Mouse (Mus musculus): Measurements from ENCODE around the gene Tnfrsf18. TPM values are rescaled to one million over a fixed set of nuclear protein-coding genes. Genes with fewer than 3 reads are reported as not detected.

Tnfrsf18 gene
- polyA plus RNA-seq, 1 experiment, result not detected

- Histone ChIP-seq H3K36me3 (ENCODE audit: control insufficient read depth) (no peaks in the 10 kb centered on the region; the same call in 1 of the 2 replicates), H3K27me3 (ENCODE audit: control insufficient read depth) (no peaks in the 10 kb centered on the region), H3K4me3 (replicated peaks) (no peak overlapping the region), H3K4me1 (ENCODE audit: control insufficient read depth) (no peaks in the 10 kb centered on the region), H3K9me3 (ENCODE audit: control insufficient read depth, low read length) (no peaks in the 10 kb centered on the region)
- TF ChIP-seq GATA1 (IDR thresholded peaks at IDR 0.05; ENCODE audit: low read length) (no peak), TAL1 (IDR thresholded peaks at IDR 0.05; ENCODE audit: low read length) (no peak)
These were observed 39.4 kb downstream of the Tnfrsf18 start for GRCm38 (mm10) chr4:156065156-156065894.

GRCm38 (mm10) chr4:156067256-156067949, 41.4 kb downstream of the Tnfrsf18 start:
- no peak overlapping the region for H3K4me3 ChIP-seq (replicated peaks)
- no peaks in the 10 kb centered on the region for H3K9me3 ChIP-seq (ENCODE audit: control insufficient read depth, low read length)
- no peaks in the 10 kb centered on the region; the same call in 1 of the 2 replicates for H3K36me3 ChIP-seq (ENCODE audit: control insufficient read depth)
- no peaks in the 10 kb centered on the region for H3K27me3 ChIP-seq (ENCODE audit: control insufficient read depth)
- no peaks in the 10 kb centered on the region for H3K4me1 ChIP-seq (ENCODE audit: control insufficient read depth)
- TF ChIP-seq GATA1 (IDR thresholded peaks at IDR 0.05; ENCODE audit: low read length), result no peak
- no peak for TF ChIP-seq TAL1 (IDR thresholded peaks at IDR 0.05; ENCODE audit: low read length)

GRCm38 (mm10) chr4:156069701-156070100, 43.7 kb downstream of the Tnfrsf18 start:
- Histone ChIP-seq H3K4me1 (ENCODE audit: control insufficient read depth) (no peaks in the 10 kb centered on the region), H3K9me3 (ENCODE audit: control insufficient read depth, low read length) (no peaks in the 10 kb centered on the region), H3K4me3 (replicated peaks) (no peak overlapping the region), H3K27me3 (ENCODE audit: control insufficient read depth) (no peaks in the 10 kb centered on the region), H3K36me3 (ENCODE audit: control insufficient read depth) (no peaks in the 10 kb centered on the region; the same call in 1 of the 2 replicates)
- TF ChIP-seq GATA1 (IDR thresholded peaks at IDR 0.05; ENCODE audit: low read length) (no peak), TAL1 (IDR thresholded peaks at IDR 0.05; ENCODE audit: low read length) (no peak)

- Histone ChIP-seq H3K36me3 (ENCODE audit: control insufficient read depth) (no peaks in the 10 kb centered on the region; the same call in 1 of the 2 replicates), H3K4me3 (replicated peaks) (no peak overlapping the region), H3K4me1 (ENCODE audit: control insufficient read depth) (no peaks in the 10 kb centered on the region), H3K9me3 (ENCODE audit: control insufficient read depth, low read length) (no peaks in the 10 kb centered on the region), H3K27me3 (ENCODE audit: control insufficient read depth) (no peaks in the 10 kb centered on the region)
- TF ChIP-seq TAL1 (IDR thresholded peaks at IDR 0.05; ENCODE audit: low read length) (no peak), GATA1 (IDR thresholded peaks at IDR 0.05; ENCODE audit: low read length) (no peak)
These were observed 44.3 kb downstream of the Tnfrsf18 start for GRCm38 (mm10) chr4:156070276-156070675.

- no peak for TF ChIP-seq TAL1 (IDR thresholded peaks at IDR 0.05; ENCODE audit: low read length)
- TF ChIP-seq GATA1 (IDR thresholded peaks at IDR 0.05; ENCODE audit: low read length), result no peak
- Histone ChIP-seq H3K9me3 (ENCODE audit: control insufficient read depth, low read length) (no peaks in the 10 kb centered on the region), H3K4me3 (replicated peaks) (no peak overlapping the region), H3K27me3 (ENCODE audit: control insufficient read depth) (no peaks in the 10 kb centered on the region), H3K4me1 (ENCODE audit: control insufficient read depth) (no peaks in the 10 kb centered on the region), H3K36me3 (ENCODE audit: control insufficient read depth) (no peaks in the 10 kb centered on the region)
These were observed 44.8 kb downstream of the Tnfrsf18 start for GRCm38 (mm10) chr4:156070716-156071115.

GRCm38 (mm10) chr4:156076911-156077382, 51.0 kb downstream of the Tnfrsf18 start:
- Histone ChIP-seq H3K4me1 (ENCODE audit: control insufficient read depth) (peaks cover 4% of the 10 kb centered on the region; the same call in 1 of the 2 replicates), H3K9me3 (ENCODE audit: control insufficient read depth, low read length) (no peaks in the 10 kb centered on the region), H3K4me3 (replicated peaks) (no peak overlapping the region), H3K27me3 (ENCODE audit: control insufficient read depth) (peaks cover 15% of the 10 kb centered on the region), H3K36me3 (ENCODE audit: control insufficient read depth) (no peaks in the 10 kb centered on the region)
- no peak for TF ChIP-seq GATA1 (IDR thresholded peaks at IDR 0.05; ENCODE audit: low read length)
- no peak for TF ChIP-seq TAL1 (IDR thresholded peaks at IDR 0.05; ENCODE audit: low read length)

- Histone ChIP-seq H3K27me3 (ENCODE audit: control insufficient read depth) (peaks cover 15% of the 10 kb centered on the region), H3K36me3 (ENCODE audit: control insufficient read depth) (no peaks in the 10 kb centered on the region), H3K4me3 (replicated peaks) (peak overlapping the region; percentile 46), H3K4me1 (ENCODE audit: control insufficient read depth) (peaks cover 4% of the 10 kb centered on the region; the same call in 1 of the 2 replicates), H3K9me3 (ENCODE audit: control insufficient read depth, low read length) (no peaks in the 10 kb centered on the region)
- TF ChIP-seq GATA1 (IDR thresholded peaks at IDR 0.05; ENCODE audit: low read length), result no peak
- TF ChIP-seq TAL1 (IDR thresholded peaks at IDR 0.05; ENCODE audit: low read length), result no peak
These were observed 51.7 kb downstream of the Tnfrsf18 start for GRCm38 (mm10) chr4:156077499-156078301.

Other genes with a start within 250 kb of the Tnfrsf18 start
- not detected in 2 replicates for gene Tmem88b, start 240.3 kb upstream of the Tnfrsf18 start, polyA plus RNA-seq (2012)
- 0.10 TPM in 1 of 2 replicates, not detected in the other for gene Ankrd65, start 235.7 kb upstream of the Tnfrsf18 start, polyA plus RNA-seq (2012)
- 1.9 and 2.3 TPM in 2 replicates for gene Mrpl20, start 223.3 kb upstream of the Tnfrsf18 start, polyA plus RNA-seq (2012)
- 4.7 and 4.8 TPM in 2 replicates for gene Ccnl2, start 213.7 kb upstream of the Tnfrsf18 start, polyA plus RNA-seq (2012)
- gene Aurkaip1, start 194.9 kb upstream of the Tnfrsf18 start, polyA plus RNA-seq (2012), result 28.2 and 40.5 TPM in 2 replicates
- gene Mxra8, start 186.5 kb upstream of the Tnfrsf18 start, polyA plus RNA-seq (2012), result 0.11 TPM in 1 of 2 replicates, not detected in the other
- 8.1 and 8.2 TPM in 2 replicates for gene Dvl1, start 178.8 kb upstream of the Tnfrsf18 start, polyA plus RNA-seq (2012)
- gene Tas1r3, start 162.8 kb upstream of the Tnfrsf18 start, polyA plus RNA-seq (2012), result not detected in 2 replicates
- gene Cptp, start 156.7 kb upstream of the Tnfrsf18 start, polyA plus RNA-seq (2012), result 0.17 and 0.55 TPM in 2 replicates
- 0.94 and 1.8 TPM in 2 replicates for gene Ints11, start 156.6 kb upstream of the Tnfrsf18 start, polyA plus RNA-seq (2012)
- gene Pusl1, start 134.4 kb upstream of the Tnfrsf18 start, polyA plus RNA-seq (2012), result 2.1 and 3.5 TPM in 2 replicates
- gene Acap3, start 134.3 kb upstream of the Tnfrsf18 start, polyA plus RNA-seq (2012), result 3.8 and 4.1 TPM in 2 replicates
- 12.5 and 13.5 TPM in 2 replicates for gene Ube2j2, start 82.3 kb upstream of the Tnfrsf18 start, polyA plus RNA-seq (2012)
- gene C1qtnf12, start 63.8 kb upstream of the Tnfrsf18 start, polyA plus RNA-seq (2012), result 7.7 and 11.5 TPM in 2 replicates
- 0.11 and 0.22 TPM in 2 replicates for gene B3galt6, start 33.5 kb upstream of the Tnfrsf18 start, polyA plus RNA-seq (2012)
- 3.2 and 4.3 TPM in 2 replicates for gene Sdf4, start 33.3 kb upstream of the Tnfrsf18 start, polyA plus RNA-seq (2012)
- 0.11 and 0.24 TPM in 2 replicates for gene Tnfrsf4, start 12.3 kb upstream of the Tnfrsf18 start, polyA plus RNA-seq (2012)
- gene Ttll10, start 33.2 kb downstream of the Tnfrsf18 start, polyA plus RNA-seq (2012), result not detected in 2 replicates
- 0.90 and 0.96 TPM in 2 replicates for gene 9430015G10Rik, start 83.8 kb downstream of the Tnfrsf18 start, polyA plus RNA-seq (2012)
- gene Rnf223, start 104.3 kb downstream of the Tnfrsf18 start, polyA plus RNA-seq (2012), result 0.10 TPM in 2 replicates
- 0.45 and 0.51 TPM in 2 replicates for gene Agrn, start 171.3 kb downstream of the Tnfrsf18 start, polyA plus RNA-seq (2012)
- gene Isg15, start 174.7 kb downstream of the Tnfrsf18 start, polyA plus RNA-seq (2012), result 0.75 and 0.80 TPM in 2 replicates
- 0.13 and 0.15 TPM in 2 replicates for gene AW011738, start 177.1 kb downstream of the Tnfrsf18 start, polyA plus RNA-seq (2012)
- not detected in 2 replicates for gene Perm1, start 189.7 kb downstream of the Tnfrsf18 start, polyA plus RNA-seq (2012)
- gene Plekhn1, start 208.7 kb downstream of the Tnfrsf18 start, polyA plus RNA-seq (2012), result 1.5 and 2.4 TPM in 2 replicates
- 2.9 and 3.0 TPM in 2 replicates for gene Noc2l, start 209.8 kb downstream of the Tnfrsf18 start, polyA plus RNA-seq (2012)
- 72.2 and 81.7 TPM in 2 replicates for gene Samd11, start 229.5 kb downstream of the Tnfrsf18 start, polyA plus RNA-seq (2012)

Data from erythroblast, embryonic 14.5 days (primary cell).